Mouse (Mus musculus) kidney, postnatal 0 days (tissue): ENCODE measurements at regions not wholly inside any gene's neighbourhood (a gene's known extent, or its start where the extent isn't known, plus 50 kb on each side); places are given as distances from the start of the nearest gene placed in this dataset.

ENCODE experiments used
- ATAC-seq: fragments of 200-750 bp; cut with Nextera tagmentation; replicated peaks from 2 replicates; pipeline ENCODE4 v1.8.0; 2017; ENCODE audit warnings: low read depth, moderate number of reproducible peaks, moderate TSS enrichment, moderate library complexity; ENCODE audit not compliant: low FRiP score
- DNase-seq: peaks from one replicate; pipeline ENCODE4 v3.0.0-alpha.2; 2016; ENCODE audit warnings: low spot score
- H3K27ac ChIP-seq: fragments of 300-500 bp; sonication (generic); 2 replicates; pipeline ENCODE4 v1.5.1; 2014; ENCODE audit warnings: mild to moderate bottlenecking
- H3K27me3 ChIP-seq: fragments of 300-500 bp; sonication (generic); 2 replicates; pipeline ENCODE4 v1.6.1; 2014; ENCODE audit warnings: low read length, mixed read lengths; ENCODE audit not compliant: insufficient read depth
- H3K36me3 ChIP-seq: fragments of 300-500 bp; sonication (generic); 2 replicates; pipeline ENCODE4 v1.6.1; 2014; ENCODE audit warnings: low read length, mixed read lengths; ENCODE audit not compliant: insufficient read depth
- H3K4me1 ChIP-seq: fragments of 300-500 bp; sonication (generic); replicated peaks from 2 replicates; pipeline ENCODE4 v1.6.1; 2014; ENCODE audit warnings: antibody characterized with exemption, low read length, mixed read lengths; ENCODE audit not compliant: insufficient read depth
- H3K4me2 ChIP-seq: fragments of 300-500 bp; sonication (generic); 2 replicates; pipeline ENCODE4 v1.6.1; 2014; ENCODE audit warnings: mild to moderate bottlenecking, low read length, moderate library complexity, mixed read lengths
- H3K4me3 ChIP-seq: fragments of 300-500 bp; sonication (generic); replicated peaks from 2 replicates; pipeline ENCODE4 v1.5.1; 2014; ENCODE audit warnings: low read depth, low read length
- H3K9ac ChIP-seq: fragments of 300-500 bp; sonication (generic); 2 replicates; pipeline ENCODE4 v1.6.1; 2014; ENCODE audit warnings: low read depth, low read length
- H3K9me3 ChIP-seq: fragments of 300-500 bp; sonication (generic); replicated peaks from 2 replicates; pipeline ENCODE4 v1.6.1; 2016; ENCODE audit warnings: low read length, inconsistent platforms, mixed read lengths
- CTCF ChIP-seq: IDR thresholded peaks from 2 replicates; pipeline ENCODE4 v1.5.1; 2016; ENCODE audit warnings: antibody characterized with exemption, low read depth, mild to moderate bottlenecking, moderate library complexity
- WGBS: fragments of 180-500 bp; shearing (Covaris S2); extraction: QIAGEN DNeasy Blood & Tissue Kit; methylation state at CpG from one replicate; pipeline ENCODE4 v1.1.7; 2014; 5-methylcytosine and 5-hydroxymethylcytosine counted together

- no peaks in the 10 kb centered on the region for H3K27me3 ChIP-seq
- H3K4me2 ChIP-seq = no peak overlapping the region
- ATAC-seq (no peak), DNase-seq (no peak)
- H3K36me3 ChIP-seq = no peaks in the 10 kb centered on the region
- H3K9ac ChIP-seq = no peak overlapping the region
- H3K4me1 ChIP-seq = no peaks in the 10 kb centered on the region
- WGBS = 86% methylated on average over 13 of the region's 13 CpGs
- H3K9me3 ChIP-seq = no peaks in the 10 kb centered on the region
- H3K4me3 ChIP-seq = no peak overlapping the region
- no peak for TF ChIP-seq CTCF
- no peak overlapping the region for H3K27ac ChIP-seq
Observed at GRCm38 (mm10) chr1:34666226-34666662, 86.8 kb downstream of the Amer3 start.

GRCm38 (mm10) chr1:34677105-34677741 is 97.8 kb downstream of the Amer3 start:
- no peak overlapping the region for H3K9ac ChIP-seq
- peaks cover 17% of the 10 kb centered on the region for H3K27me3 ChIP-seq
- H3K36me3 ChIP-seq = no peaks in the 10 kb centered on the region
- no peak for TF ChIP-seq CTCF
- no peak for DNase-seq
- H3K4me1 ChIP-seq = peaks cover 7% of the 10 kb centered on the region; the same call in 1 of the 2 replicates
- 43% methylated on average over 12 of the region's 12 CpGs for WGBS
- H3K9me3 ChIP-seq = no peaks in the 10 kb centered on the region
- H3K4me2 ChIP-seq = no peak overlapping the region
- no peak overlapping the region for H3K4me3 ChIP-seq
- no peak for ATAC-seq
- H3K27ac ChIP-seq = no peak overlapping the region

DNA sequence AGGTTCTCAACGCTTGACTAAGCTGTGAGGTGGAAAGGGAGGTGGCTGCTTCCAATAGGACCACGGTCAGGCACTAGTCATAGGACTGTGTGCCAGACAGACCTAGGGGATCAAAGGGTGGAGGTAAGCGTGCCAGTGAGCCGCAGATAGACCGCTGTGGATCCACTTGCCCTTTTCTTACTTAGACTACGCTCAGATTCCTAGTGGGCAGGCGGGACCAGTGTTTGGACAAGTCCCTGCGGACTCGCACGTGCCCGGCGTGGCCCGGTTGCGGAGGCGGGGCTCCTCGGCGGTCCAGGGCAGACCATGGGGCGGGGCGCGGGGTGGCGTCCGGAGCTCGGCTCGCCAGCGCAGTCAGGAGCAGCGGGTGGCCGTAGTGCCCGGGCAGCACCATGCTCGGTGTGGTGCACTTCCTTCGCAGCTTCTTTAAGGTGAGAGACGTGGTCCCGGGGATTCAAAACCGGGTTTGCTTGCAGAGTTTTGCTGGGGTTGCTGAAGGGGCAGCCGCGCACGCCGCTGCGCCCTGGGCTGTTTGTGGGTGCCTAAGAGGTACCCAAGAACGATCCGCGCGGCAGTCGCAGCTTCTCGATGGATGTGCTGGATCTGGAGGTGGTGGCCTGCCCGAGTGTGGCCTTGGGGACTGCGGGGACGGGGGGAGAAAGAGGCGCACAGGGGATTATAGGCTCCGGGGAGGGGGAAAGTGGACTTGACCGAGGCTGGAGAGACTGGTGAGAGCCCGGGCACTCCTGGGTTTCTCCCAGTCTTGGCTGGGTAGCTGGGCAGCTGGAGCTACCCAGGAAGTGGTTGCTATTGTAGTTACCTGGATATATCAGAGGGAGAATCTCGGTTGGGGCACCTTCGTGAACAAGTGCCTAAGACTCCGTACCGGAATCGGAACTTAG is 98.6 kb downstream of the Amer3 start:
- Histone ChIP-seq H3K36me3 (no peaks in the 10 kb centered on the region), H3K4me3 (peak overlapping the region; percentile 47), H3K4me1 (peaks cover 7% of the 10 kb centered on the region; the same call in 1 of the 2 replicates), H3K27me3 (peaks cover 17% of the 10 kb centered on the region), H3K4me2 (peak overlapping the region; percentile 90), H3K9ac (peak overlapping the region; percentile 49), H3K27ac (no peak overlapping the region), H3K9me3 (no peaks in the 10 kb centered on the region)
- DNase-seq (peak; percentile 35), ATAC-seq (peak; percentile 78)
- no peak for TF ChIP-seq CTCF
- WGBS = under 1% methylated on average over 55 of the region's 56 CpGs

DNA sequence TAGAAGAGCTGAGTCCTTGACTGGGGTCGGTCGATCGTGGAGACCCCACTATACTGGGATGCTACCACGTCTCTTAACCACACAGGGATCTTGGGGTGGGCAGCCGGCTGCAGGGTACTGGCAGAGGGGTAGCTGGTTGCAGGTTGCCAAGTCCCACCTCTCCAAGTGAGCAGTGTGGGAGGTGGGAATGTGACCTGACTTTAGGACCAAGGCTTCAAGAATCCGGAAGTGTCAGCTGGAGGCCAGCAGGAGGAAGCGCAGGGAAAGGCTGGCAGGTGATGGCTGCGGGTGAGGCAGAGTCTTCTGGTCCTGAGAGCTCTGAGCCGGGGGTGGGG is 99.2 kb downstream of the Amer3 start:
- Histone ChIP-seq H3K27ac (no peak overlapping the region), H3K9me3 (no peaks in the 10 kb centered on the region), H3K27me3 (peaks cover 17% of the 10 kb centered on the region), H3K4me2 (peak overlapping the region; percentile 90), H3K4me3 (peak overlapping the region; percentile 47), H3K4me1 (peaks cover 7% of the 10 kb centered on the region; the same call in 1 of the 2 replicates), H3K9ac (no peak overlapping the region), H3K36me3 (no peaks in the 10 kb centered on the region)
- ATAC-seq = peak; percentile 31; the same call in 1 of the 2 replicates
- no peak for TF ChIP-seq CTCF
- 2% methylated on average over 9 of the region's 9 CpGs for WGBS
- DNase-seq = peak; percentile 10

DNA sequence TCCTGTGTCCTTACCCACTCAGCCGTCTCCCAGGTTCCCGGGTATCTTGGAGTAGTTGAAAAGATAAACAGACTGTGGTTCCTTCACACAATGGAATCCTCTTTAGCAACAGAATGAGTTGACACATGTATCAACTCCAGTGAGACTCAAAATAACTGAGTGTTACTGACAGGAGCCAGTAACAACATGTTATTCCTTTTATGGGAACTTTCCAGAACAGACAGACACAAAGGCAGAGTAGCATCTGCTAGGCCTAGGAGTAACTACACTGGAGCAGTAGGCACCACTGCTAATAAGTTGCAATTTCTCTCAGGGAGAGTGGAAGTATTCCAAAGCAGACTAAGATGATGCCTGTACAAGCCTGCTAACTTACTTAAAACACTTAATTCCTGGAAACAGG is 107.1 kb downstream of the Amer3 start:
- DNase-seq = no peak
- no peak for ATAC-seq
- Histone ChIP-seq H3K4me1 (no peaks in the 10 kb centered on the region), H3K4me3 (no peak overlapping the region), H3K36me3 (no peaks in the 10 kb centered on the region), H3K4me2 (no peak overlapping the region), H3K9me3 (no peaks in the 10 kb centered on the region), H3K27me3 (no peaks in the 10 kb centered on the region), H3K9ac (no peak overlapping the region), H3K27ac (no peak overlapping the region)
- TF ChIP-seq CTCF = no peak
- WGBS = 63% methylated on average over 2 of the region's 2 CpGs

- TF ChIP-seq CTCF = no peak
- Histone ChIP-seq H3K4me1 (no peaks in the 10 kb centered on the region), H3K9me3 (no peaks in the 10 kb centered on the region), H3K4me3 (no peak overlapping the region), H3K27me3 (no peaks in the 10 kb centered on the region), H3K36me3 (no peaks in the 10 kb centered on the region), H3K9ac (no peak overlapping the region), H3K27ac (no peak overlapping the region), H3K4me2 (no peak overlapping the region)
- 65% methylated on average over 4 of the region's 4 CpGs for WGBS
- DNase-seq (no peak), ATAC-seq (no peak)
Observed at GRCm38 (mm10) chr1:34696533-34696932, 117.1 kb downstream of the Amer3 start.
